Mouse (Mus musculus): ENCODE data around the gene Cul7. TPM values are rescaled to one million over a fixed set of nuclear protein-coding genes. Genes with fewer than 3 reads are reported as not detected.

Cul7 gene
- polyA plus RNA-seq, 1 experiment: 19.0 TPM

DNA sequence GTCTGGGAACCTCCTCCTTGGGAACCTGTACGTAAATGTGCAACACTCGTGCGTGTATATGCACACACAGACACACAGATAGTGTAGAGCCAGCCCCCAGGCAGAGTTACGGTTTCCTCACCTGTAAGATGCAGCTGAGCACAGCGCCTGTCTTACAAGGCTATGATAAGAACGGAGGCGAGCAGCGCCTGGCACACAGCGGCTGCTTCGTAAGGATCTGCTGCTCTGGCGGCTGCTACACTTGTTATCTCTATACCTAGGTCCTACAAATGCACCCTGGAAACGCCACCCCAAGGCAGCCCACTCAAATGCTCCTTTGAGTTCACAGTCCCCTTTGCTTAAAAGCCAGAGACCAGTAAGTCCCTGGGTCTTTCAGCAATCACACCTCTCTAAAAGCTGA lies 40.5 kb downstream of the Cul7 start:
- WGBS: 85% methylated on average over 12 of the region's 12 CpGs
- Histone ChIP-seq H3K27ac (ENCODE audit: insufficient read depth, low read length) (no peak overlapping the region), H3K4me3 (ENCODE audit: extremely low read depth, insufficient read depth, insufficient read length) (no peak overlapping the region)

GRCm38 (mm10) chr17:46691390-46691789 lies 41.3 kb downstream of the Cul7 start:
- peaks cover 5% of the 10 kb centered on the region for H3K36me3 ChIP-seq (ENCODE audit: control insufficient read depth, insufficient read depth, low read length)

More for the DNA sequence above, 40.5 kb downstream of the Cul7 start:
- DNase-seq (ENCODE audit: low read depth in 1 of 2, low spot score in 2 of 2): no peak
- Histone ChIP-seq H3K4me1 (ENCODE audit: control insufficient read depth, insufficient read depth, insufficient read length) (no peaks in the 10 kb centered on the region), H3K27me3 (ENCODE audit: control insufficient read depth, insufficient read depth, low read length) (no peaks in the 10 kb centered on the region), H3K36me3 (ENCODE audit: control insufficient read depth, insufficient read depth, low read length) (peaks cover 11% of the 10 kb centered on the region)
- TF ChIP-seq POLR2A (IDR thresholded peaks at IDR 0.05; ENCODE audit: low read depth, low read length) (no peak), CTCF (IDR thresholded peaks at IDR 0.05; ENCODE audit: extremely low read depth, insufficient read depth, insufficient read length, insufficient replicate concordance) (no peak)

DNA sequence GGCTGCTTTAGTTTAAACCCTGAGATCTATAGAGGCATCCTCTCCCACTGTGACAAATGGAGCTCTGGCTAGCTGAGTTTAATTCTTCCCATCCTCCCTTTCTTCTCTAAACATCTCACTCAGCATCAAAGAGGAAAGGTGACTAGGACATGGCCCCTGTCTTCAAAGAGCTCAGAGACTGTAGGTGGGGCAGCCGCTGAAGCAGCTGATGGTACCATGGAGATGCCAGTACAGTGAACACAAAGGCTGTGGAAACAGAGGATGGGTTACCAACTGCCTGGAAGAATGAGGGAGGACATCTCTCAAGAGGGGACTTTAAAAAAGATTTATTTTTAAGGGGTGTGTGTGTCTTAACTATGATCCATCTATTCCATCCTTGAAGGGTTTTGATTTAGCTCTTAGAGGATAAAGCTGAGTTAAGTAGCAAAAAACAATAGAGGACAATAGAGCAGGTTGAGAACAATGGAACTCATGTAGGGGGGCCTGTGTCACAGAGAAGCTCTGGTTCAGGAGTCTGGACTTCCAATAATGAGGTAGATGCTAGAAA lies 44.5 kb downstream of the Cul7 start:
- Histone ChIP-seq H3K27me3 (ENCODE audit: control insufficient read depth, insufficient read depth, low read length) (no peaks in the 10 kb centered on the region), H3K4me1 (ENCODE audit: control insufficient read depth, insufficient read depth, insufficient read length) (no peaks in the 10 kb centered on the region), H3K4me3 (ENCODE audit: extremely low read depth, insufficient read depth, insufficient read length) (no peak overlapping the region), H3K36me3 (ENCODE audit: control insufficient read depth, insufficient read depth, low read length) (peaks cover 4% of the 10 kb centered on the region), H3K27ac (ENCODE audit: insufficient read depth, low read length) (no peak overlapping the region)
- no peak for TF ChIP-seq CTCF (IDR thresholded peaks at IDR 0.05; ENCODE audit: extremely low read depth, insufficient read depth, insufficient read length, insufficient replicate concordance)
- TF ChIP-seq POLR2A (IDR thresholded peaks at IDR 0.05; ENCODE audit: low read depth, low read length): no peak
- no peak for DNase-seq (ENCODE audit: low read depth in 1 of 2, low spot score in 2 of 2)
- WGBS: 81% methylated on average over 1 of the region's 1 CpGs

More at GRCm38 (mm10) chr17:46691390-46691789, 41.3 kb downstream of the Cul7 start:
- WGBS: 96% methylated on average over 2 of the region's 2 CpGs
- Histone ChIP-seq H3K27ac (ENCODE audit: insufficient read depth, low read length) (no peak overlapping the region), H3K4me3 (ENCODE audit: extremely low read depth, insufficient read depth, insufficient read length) (no peak overlapping the region), H3K4me1 (ENCODE audit: control insufficient read depth, insufficient read depth, insufficient read length) (no peaks in the 10 kb centered on the region), H3K27me3 (ENCODE audit: control insufficient read depth, insufficient read depth, low read length) (no peaks in the 10 kb centered on the region)
- TF ChIP-seq CTCF (IDR thresholded peaks at IDR 0.05; ENCODE audit: extremely low read depth, insufficient read depth, insufficient read length, insufficient replicate concordance): no peak
- no peak for TF ChIP-seq POLR2A (IDR thresholded peaks at IDR 0.05; ENCODE audit: low read depth, low read length)
- no peak for DNase-seq (ENCODE audit: low read depth in 1 of 2, low spot score in 2 of 2)

DNA sequence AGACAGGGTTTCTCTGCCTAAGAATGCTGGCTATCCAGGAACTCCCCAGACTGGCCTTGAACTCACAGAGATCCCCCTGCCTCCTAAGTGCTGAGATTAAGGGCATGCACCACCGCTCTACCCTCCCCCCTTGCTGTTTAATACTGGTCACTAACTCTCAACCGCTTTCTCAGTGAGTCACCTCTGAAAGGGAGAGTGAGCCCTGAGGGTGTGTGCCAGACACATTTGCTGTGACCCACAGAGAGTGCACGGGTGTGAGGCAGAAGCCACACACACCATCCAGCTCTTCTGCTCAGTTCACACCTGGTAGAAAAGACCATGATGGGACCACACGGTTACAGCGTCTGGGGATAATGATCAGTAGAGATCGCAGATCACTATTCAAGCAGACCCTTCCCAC lies 48.4 kb downstream of the Cul7 start:
- TF ChIP-seq POLR2A (IDR thresholded peaks at IDR 0.05; ENCODE audit: low read depth, low read length): no peak
- TF ChIP-seq CTCF (IDR thresholded peaks at IDR 0.05; ENCODE audit: extremely low read depth, insufficient read depth, insufficient read length, insufficient replicate concordance): no peak
- no peak for DNase-seq (ENCODE audit: low read depth in 1 of 2, low spot score in 2 of 2)
- H3K27ac ChIP-seq (ENCODE audit: insufficient read depth, low read length): no peak overlapping the region
- WGBS: 91% methylated on average over 6 of the region's 6 CpGs
- H3K27me3 ChIP-seq (ENCODE audit: control insufficient read depth, insufficient read depth, low read length): no peaks in the 10 kb centered on the region
- H3K4me3 ChIP-seq (ENCODE audit: extremely low read depth, insufficient read depth, insufficient read length): no peak overlapping the region
- H3K36me3 ChIP-seq (ENCODE audit: control insufficient read depth, insufficient read depth, low read length): peaks cover 2% of the 10 kb centered on the region
- H3K4me1 ChIP-seq (ENCODE audit: control insufficient read depth, insufficient read depth, insufficient read length): no peaks in the 10 kb centered on the region; the same call in 1 of the 2 replicates

- no peak for TF ChIP-seq POLR2A (IDR thresholded peaks at IDR 0.05; ENCODE audit: low read depth, low read length)
- no peak for TF ChIP-seq CTCF (IDR thresholded peaks at IDR 0.05; ENCODE audit: extremely low read depth, insufficient read depth, insufficient read length, insufficient replicate concordance)
- H3K4me1 ChIP-seq (ENCODE audit: control insufficient read depth, insufficient read depth, insufficient read length): peaks cover 3% of the 10 kb centered on the region; the same call in 1 of the 2 replicates
These were observed 49.1 kb downstream of the Cul7 start for GRCm38 (mm10) chr17:46699245-46699644.

GRCm38 (mm10) chr17:46699912-46700311 lies 49.8 kb downstream of the Cul7 start:
- no peak overlapping the region for H3K27ac ChIP-seq (ENCODE audit: insufficient read depth, low read length)
- 94% methylated on average over 3 of the region's 3 CpGs for WGBS
- TF ChIP-seq POLR2A (IDR thresholded peaks at IDR 0.05; ENCODE audit: low read depth, low read length): no peak
- TF ChIP-seq CTCF (IDR thresholded peaks at IDR 0.05; ENCODE audit: extremely low read depth, insufficient read depth, insufficient read length, insufficient replicate concordance): no peak
- no peaks in the 10 kb centered on the region for H3K27me3 ChIP-seq (ENCODE audit: control insufficient read depth, insufficient read depth, low read length)
- H3K4me1 ChIP-seq (ENCODE audit: control insufficient read depth, insufficient read depth, insufficient read length): peaks cover 3% of the 10 kb centered on the region; the same call in 1 of the 2 replicates
- H3K4me3 ChIP-seq (ENCODE audit: extremely low read depth, insufficient read depth, insufficient read length): no peak overlapping the region
- H3K36me3 ChIP-seq (ENCODE audit: control insufficient read depth, insufficient read depth, low read length): peaks cover 2% of the 10 kb centered on the region
- no peak for DNase-seq (ENCODE audit: low read depth in 1 of 2, low spot score in 2 of 2)

More at GRCm38 (mm10) chr17:46699245-46699644, 49.1 kb downstream of the Cul7 start:
- no peaks in the 10 kb centered on the region for H3K27me3 ChIP-seq (ENCODE audit: control insufficient read depth, insufficient read depth, low read length)
- H3K4me3 ChIP-seq (ENCODE audit: extremely low read depth, insufficient read depth, insufficient read length): no peak overlapping the region
- 87% methylated on average over 5 of the region's 5 CpGs for WGBS
- peaks cover 2% of the 10 kb centered on the region for H3K36me3 ChIP-seq (ENCODE audit: control insufficient read depth, insufficient read depth, low read length)
- no peak overlapping the region for H3K27ac ChIP-seq (ENCODE audit: insufficient read depth, low read length)
- no peak for DNase-seq (ENCODE audit: low read depth in 1 of 2, low spot score in 2 of 2)

DNA sequence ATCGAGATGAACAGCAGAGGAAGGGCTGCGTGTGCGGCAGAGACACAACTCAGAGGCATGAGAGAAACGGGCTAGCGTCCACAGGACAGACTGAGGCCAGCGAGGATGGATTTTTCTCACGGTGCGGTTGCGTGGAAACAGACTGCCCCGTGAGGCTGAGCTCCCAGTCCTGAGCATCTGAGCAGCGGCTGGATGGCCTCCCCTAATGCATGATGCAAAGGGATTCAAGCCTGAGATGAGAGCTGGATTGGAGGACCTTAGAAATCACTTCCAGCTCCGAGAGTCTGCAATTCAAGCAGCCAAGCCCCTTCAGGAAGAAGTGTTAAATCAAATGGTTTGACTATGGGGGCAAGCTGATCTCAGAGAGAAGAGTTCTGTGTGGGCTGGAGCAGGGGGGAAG lies 51.4 kb downstream of the Cul7 start:
- Histone ChIP-seq H3K27me3 (ENCODE audit: control insufficient read depth, insufficient read depth, low read length) (no peaks in the 10 kb centered on the region), H3K27ac (ENCODE audit: insufficient read depth, low read length) (no peak overlapping the region), H3K4me1 (ENCODE audit: control insufficient read depth, insufficient read depth, insufficient read length) (peaks cover 5% of the 10 kb centered on the region; the same call in 1 of the 2 replicates), H3K36me3 (ENCODE audit: control insufficient read depth, insufficient read depth, low read length) (peaks cover 2% of the 10 kb centered on the region), H3K4me3 (ENCODE audit: extremely low read depth, insufficient read depth, insufficient read length) (no peak overlapping the region)
- no peak for DNase-seq (ENCODE audit: low read depth in 1 of 2, low spot score in 2 of 2)
- 82% methylated on average over 12 of the region's 12 CpGs for WGBS
- TF ChIP-seq POLR2A (IDR thresholded peaks at IDR 0.05; ENCODE audit: low read depth, low read length) (no peak), CTCF (IDR thresholded peaks at IDR 0.05; ENCODE audit: extremely low read depth, insufficient read depth, insufficient read length, insufficient replicate concordance) (no peak)

All from spleen, adult 2 months (tissue).